Mouse (Mus musculus): ENCODE results near the gene Pax3.

Pax3 gene

DNA sequence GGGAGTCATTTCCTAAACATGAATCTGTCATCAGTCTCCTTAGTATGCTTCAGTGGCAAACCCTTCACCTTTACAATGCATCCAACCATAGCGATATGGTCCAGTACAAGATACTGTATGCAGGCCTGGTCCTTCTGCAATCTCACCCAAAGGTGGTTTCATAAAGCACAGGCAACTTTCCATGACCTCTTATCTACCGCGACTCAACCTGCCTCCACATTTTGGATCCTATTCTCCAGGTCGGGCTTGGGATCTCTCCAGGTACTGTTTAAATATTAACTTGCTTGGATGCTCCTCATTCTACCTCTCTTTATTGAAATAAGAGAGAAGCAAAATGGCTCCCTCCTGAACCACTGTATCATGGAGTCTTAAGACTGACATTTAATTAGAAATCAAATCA is 103.3 kb downstream of the Pax3 start:
- no peak for TF ChIP-seq GATA4 (IDR thresholded peaks at IDR 0.05; ENCODE audit: insufficient replicate concordance, low read length)

GRCm38 (mm10) chr1:78088646-78089045 is 108.3 kb downstream of the Pax3 start:
- TF ChIP-seq GATA4 (IDR thresholded peaks at IDR 0.05; ENCODE audit: insufficient replicate concordance, low read length), result no peak

- no peak for TF ChIP-seq GATA4 (IDR thresholded peaks at IDR 0.05; ENCODE audit: insufficient replicate concordance, low read length)
Measured at GRCm38 (mm10) chr1:78081761-78082160, 115.2 kb downstream of the Pax3 start.

GRCm38 (mm10) chr1:78060850-78061249 is 136.1 kb downstream of the Pax3 start:
- TF ChIP-seq GATA4 (IDR thresholded peaks at IDR 0.05; ENCODE audit: insufficient replicate concordance, low read length), result no peak

- TF ChIP-seq GATA4 (IDR thresholded peaks at IDR 0.05; ENCODE audit: insufficient replicate concordance, low read length), result no peak
Measured at GRCm38 (mm10) chr1:78057939-78058338, 139.0 kb downstream of the Pax3 start.

- no peak for TF ChIP-seq GATA4 (IDR thresholded peaks at IDR 0.05; ENCODE audit: insufficient replicate concordance, low read length)
Measured at GRCm38 (mm10) chr1:78053677-78054076, 143.3 kb downstream of the Pax3 start.

Data from liver, adult (tissue).